Mouse (Mus musculus) brain, embryonic 14.5 days (tissue): ENCODE measurements at regions not wholly inside any gene's neighbourhood (a gene's known extent, or its start where the extent isn't known, plus 50 kb on each side); places are given as distances from the start of the nearest gene placed in this dataset.

Source experiments
- DNase-seq: peaks from one replicate; pipeline ENCODE4 v3.0.0-alpha.2; 2011; ENCODE audit warnings: low read depth
- CTCF ChIP-seq: fragments of 200-500 bp; IDR thresholded peaks from 2 replicates; pipeline ENCODE4 v1.5.1; 2012; ENCODE audit warnings: inconsistent platforms, mild to moderate bottlenecking, moderate library complexity, borderline replicate concordance; ENCODE audit not compliant: insufficient read depth, insufficient read length; ENCODE audit errors: extremely low read depth
- POLR2A ChIP-seq: fragments of 200-500 bp; IDR thresholded peaks from 2 replicates; pipeline ENCODE4 v1.6.1; 2012; ENCODE audit warnings: mild to moderate bottlenecking, inconsistent platforms, borderline replicate concordance; ENCODE audit not compliant: poor library complexity, insufficient read depth, insufficient read length, severe bottlenecking; ENCODE audit errors: extremely low read depth

DNA sequence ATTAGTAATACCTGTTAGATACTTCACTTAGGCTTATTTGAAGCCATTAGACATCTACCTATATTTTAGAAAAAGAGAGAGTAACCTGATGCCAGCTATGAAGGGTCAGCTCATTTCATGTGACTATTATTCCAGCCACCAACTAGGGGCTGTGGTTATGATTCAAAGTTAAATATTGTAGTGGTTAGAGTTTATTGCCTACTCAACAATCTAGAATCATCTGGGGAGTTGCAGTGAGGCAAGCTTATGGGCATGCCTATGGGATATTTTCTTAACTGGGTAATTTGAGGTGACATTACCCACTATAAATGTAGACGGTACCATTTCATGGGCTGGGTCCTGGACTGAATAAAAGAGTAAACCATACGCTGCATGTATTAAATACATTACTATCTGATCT lies 1525.2 kb upstream of the Dsel start:
- no peak for TF ChIP-seq POLR2A
- TF ChIP-seq CTCF: no peak
- DNase-seq: no peak

DNA sequence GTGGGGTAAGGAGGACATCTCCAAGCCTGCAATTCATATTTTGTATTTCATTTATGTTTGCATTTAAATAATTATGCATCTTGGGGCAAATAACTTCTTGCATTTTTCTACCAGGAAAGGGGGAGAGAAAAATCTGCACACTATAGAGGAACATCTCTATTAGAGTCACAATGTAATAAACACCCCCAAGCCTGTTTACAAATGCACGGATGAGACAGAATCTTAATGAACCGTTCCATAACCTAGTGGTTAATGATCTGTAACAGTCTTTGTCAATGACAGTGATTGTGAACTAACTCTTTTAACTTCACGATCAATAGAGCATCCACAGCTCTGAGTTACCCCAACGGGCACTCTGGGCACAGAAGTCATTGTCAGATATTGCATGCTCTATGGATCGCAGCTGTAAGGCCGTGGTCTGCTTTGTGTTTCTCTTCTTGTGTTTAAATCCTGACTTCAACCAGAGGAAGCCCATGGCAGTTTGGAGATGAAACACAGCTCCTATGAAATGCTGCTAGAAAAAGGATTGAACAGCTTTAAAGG lies 1520.2 kb upstream of the Dsel start:
- DNase-seq: peak; percentile 37
- TF ChIP-seq POLR2A (no peak), CTCF (no peak)

DNA sequence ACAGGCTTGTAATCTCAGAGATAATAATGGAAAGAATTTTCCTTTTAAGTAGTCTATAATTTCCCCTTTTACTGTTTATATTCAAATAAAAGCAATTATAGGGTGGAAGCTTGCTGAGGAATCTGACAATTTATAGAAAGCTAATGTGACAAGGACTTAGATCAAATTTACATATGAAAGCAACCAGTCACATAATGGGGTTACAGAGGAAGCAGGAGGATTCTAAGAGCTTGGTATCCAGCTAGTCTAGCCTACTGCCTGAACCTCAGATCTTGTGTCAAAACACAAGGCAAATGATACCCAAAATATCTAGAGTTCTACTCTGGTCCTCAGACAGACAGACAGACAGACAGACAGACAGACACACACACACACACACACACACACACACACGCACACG lies 1519.0 kb upstream of the Dsel start:
- TF ChIP-seq POLR2A: no peak
- no peak for TF ChIP-seq CTCF
- DNase-seq: peak; percentile 57

DNA sequence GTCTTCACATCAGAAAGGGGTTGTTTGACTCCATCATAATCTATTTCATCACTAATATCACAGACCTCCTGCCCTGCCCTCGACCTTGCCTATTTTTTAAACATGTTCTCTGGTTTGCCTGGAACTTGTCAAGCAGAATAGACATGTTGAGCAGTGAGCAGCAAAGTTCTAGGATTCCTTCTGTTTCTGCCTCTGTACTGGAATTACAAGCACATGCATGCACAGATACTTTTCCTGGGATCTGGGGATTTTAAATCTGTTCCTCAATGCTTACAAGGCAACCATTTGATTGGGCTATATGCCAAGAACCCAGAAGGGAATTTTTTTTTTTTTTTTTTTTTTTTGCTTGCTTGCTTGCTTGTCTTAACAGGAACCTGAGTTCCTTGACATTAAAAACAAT lies 1508.0 kb upstream of the Dsel start:
- TF ChIP-seq POLR2A (no peak), CTCF (no peak)
- DNase-seq: peak; percentile 31

DNA sequence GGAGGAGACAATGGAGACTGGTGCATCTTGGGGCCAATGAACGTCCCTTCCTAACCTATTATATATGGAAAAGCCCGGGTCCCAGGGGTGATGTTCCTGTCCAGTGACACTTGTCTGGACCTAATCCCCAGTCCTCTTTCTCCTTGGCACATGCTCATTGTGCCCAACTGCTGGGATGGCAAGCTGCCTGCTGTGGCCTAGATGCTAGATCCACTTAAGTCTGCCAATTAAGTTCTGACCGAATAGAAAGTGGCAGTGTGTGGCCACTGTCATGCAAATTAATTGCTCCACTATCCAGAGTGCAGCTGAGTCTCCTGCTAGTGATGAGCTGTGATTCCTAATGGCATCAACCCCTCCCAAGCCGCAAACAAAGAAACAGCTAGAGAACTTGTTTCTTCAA lies 1493.5 kb upstream of the Dsel start:
- peak; percentile 84 for DNase-seq
- TF ChIP-seq POLR2A: no peak
- TF ChIP-seq CTCF: no peak

DNA sequence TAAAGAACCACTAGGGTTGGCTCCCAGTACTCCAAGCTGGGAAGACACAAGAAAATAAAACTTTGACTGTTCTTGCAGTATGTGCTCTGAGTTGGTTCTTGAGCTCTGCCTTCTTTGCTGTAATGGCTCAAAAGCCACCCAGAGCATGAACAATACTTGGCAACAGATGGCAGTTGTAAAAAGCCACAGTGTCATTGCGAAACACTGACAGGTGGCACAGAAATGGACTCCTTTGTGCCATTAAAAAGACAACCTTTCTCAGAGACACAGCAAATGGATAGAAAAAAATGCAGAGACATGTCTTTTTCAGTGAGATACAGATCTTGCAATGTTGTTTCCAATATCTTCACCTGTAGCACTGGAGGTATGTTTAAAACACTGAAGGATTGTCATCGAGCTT lies 1443.3 kb upstream of the Dsel start:
- DNase-seq: no peak
- TF ChIP-seq POLR2A (no peak), CTCF (no peak)

DNA sequence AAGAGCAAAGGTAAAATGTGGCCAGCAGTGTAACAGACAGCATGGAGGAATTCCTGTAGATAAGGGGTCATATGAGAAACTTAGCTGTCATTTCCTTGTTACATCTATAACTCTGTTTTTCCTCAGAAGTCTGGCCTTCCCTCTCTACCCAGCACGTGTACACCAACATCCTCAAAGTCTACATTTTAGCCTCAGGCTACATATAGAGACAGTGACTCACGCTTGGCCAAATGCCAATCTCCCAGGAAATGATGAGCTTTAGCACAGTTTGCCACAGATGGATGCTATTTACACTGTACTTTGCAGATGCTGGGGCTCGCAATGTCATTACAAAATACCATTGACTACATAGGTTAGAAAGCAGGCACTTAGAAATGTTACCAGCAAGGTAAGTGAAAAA lies 1433.1 kb upstream of the Dsel start:
- TF ChIP-seq POLR2A: no peak
- no peak for TF ChIP-seq CTCF
- peak; percentile 59 for DNase-seq

DNA sequence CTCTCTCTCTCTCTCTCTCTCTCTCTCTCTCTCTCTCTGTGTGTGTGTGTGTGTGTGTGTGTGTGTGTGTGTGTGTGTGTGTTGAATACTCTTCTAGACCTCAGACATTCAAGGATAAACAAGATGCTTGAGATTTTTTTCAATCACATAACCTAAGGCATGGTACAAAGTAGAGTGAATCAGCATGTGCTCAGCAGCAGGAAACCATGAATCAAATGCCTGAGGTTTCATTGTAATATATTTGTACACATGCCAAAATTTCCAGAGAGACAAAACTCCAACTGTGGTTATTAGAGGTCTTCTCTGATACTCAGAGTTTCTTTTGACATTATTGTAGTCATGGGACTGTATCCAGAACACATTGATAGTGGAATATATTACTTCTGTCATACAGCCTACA lies 1423.5 kb upstream of the Dsel start:
- no peak for TF ChIP-seq CTCF
- no peak for DNase-seq

DNA sequence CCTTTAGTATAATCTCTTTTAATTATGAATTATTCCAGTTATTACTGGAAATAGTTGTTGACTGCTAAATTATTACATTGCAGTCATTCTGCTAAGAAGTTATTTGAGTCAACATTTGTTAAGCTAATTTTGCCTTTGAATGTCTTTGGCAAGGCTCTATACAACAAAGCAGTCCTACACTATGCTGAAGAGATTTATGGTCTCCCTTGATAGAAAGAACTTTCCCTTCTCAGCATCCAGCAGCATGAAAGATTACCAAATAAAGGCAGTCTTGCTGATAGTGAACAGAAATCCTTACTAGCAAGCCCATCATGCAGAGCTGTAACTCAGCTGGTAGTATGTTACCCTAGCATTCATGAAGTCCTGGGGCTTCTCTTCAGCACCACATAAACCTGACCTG lies 1419.4 kb upstream of the Dsel start:
- no peak for DNase-seq
- no peak for TF ChIP-seq POLR2A
- no peak for TF ChIP-seq CTCF

DNA sequence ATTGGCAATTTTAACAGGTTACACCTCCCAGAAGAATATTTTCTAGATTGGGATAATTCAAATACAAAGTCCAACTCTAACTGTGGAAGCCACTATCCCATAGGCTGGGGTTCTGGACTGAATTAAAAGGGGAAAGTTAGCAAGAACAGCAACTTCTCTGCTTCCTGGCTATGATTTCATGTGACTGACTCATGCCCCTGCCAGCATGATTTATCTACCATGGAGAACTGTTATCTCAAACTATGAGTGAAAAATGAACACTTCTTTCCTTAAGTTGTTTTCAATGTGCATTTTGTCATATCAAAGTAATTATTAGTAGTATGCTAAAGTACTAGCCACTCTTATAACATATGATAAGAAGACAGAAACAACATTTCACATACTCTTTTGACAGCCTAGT lies 1394.7 kb upstream of the Dsel start:
- DNase-seq: no peak
- TF ChIP-seq CTCF (no peak), POLR2A (no peak)

DNA sequence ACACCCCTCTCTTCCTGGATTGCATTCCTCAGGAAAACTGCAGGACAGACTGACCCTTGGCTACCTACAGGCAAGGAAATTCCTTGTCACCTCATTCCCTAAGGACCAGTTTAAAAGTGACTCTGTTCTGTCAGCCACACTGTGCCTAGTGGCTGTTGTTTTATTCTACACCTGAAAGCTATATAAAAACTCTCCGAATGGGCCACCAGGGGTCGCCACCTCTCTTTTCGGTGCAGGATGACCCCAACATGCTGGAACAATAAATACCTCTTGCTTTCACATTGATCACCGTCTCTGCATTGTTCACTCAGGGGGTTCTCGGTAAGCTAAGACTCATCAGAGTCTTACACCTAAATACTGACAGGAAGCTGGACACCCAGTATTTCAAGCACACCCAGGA lies 1382.6 kb upstream of the Dsel start:
- DNase-seq: peak; percentile 29
- no peak for TF ChIP-seq POLR2A
- peak; percentile 27; the same call in 1 of the 2 replicates for TF ChIP-seq CTCF

DNA sequence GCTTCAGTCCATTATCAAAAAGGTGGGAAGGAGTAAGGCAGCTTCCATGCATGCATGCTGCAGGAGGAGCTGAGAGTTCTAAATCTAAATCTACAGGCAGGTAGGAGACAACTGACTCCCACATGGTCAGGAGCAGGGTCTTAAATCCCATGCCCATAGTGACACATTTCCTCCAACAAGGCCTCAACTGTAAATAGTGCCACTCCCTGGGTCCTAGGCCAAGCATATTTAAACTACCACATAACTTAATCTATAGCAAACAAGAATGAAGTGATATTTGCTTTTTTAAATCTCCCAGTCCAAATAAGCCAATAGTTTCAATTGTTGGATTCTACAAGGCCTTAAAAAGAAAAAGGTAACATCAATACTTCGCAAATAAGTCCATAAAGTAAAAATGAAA lies 1345.4 kb upstream of the Dsel start:
- no peak for DNase-seq
- TF ChIP-seq CTCF: no peak
- no peak for TF ChIP-seq POLR2A

DNA sequence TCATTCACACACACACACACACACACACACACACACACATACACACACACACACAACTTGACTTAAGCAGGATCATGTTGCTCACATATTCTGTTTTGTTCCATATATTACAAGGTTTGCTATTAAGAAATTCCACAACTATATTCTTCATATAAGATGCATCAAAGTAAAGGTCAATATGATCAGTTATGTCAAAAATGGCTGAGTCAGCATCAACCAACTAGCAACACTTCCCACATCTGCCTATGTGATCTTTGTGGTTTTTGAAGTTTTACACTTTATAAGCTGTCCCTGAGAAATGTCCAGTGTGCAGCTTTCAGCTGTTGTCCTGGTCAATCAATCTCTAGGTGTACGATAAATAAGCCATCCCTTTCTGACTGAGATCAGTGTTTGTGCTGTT lies 1339.3 kb upstream of the Dsel start:
- DNase-seq: no peak

DNA sequence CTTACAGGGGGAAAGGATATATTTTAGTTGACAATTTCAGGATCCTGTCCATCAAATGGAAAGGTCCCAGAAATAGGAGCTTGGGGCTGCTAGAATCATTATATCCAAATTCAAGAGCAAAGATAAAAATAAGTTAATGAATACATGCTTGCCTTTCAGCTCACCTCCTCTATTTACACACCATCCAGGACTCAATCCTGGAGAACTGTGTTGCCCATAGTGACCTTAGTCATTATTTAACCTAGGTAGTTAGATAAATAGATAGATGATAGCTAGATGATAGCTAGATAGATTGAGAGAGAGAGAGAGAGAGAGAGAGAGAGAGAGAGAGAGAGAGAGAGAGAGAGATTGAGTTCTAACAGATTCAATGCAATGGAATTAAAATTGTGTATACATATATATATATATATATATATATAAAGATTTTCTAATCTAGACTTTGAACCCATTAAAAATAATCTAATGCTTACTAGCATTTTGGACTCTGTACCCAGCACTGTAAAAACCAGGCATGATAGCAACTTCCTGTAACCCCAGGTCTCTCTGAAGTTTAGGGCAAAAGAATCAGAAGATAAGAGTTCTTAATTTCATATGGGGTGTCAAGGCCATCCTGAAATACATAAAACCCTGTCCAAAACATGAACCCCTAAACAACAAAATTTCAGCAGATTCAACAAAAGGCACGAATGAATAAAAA lies 1329.5 kb upstream of the Dsel start:
- DNase-seq: no peak

More for the DNA sequence above, 1339.3 kb upstream of the Dsel start:
- no peak for TF ChIP-seq POLR2A
- TF ChIP-seq CTCF: no peak

More for the DNA sequence above, 1329.5 kb upstream of the Dsel start:
- TF ChIP-seq CTCF: no peak
- no peak for TF ChIP-seq POLR2A
